Mouse (Mus musculus): ENCODE results near the gene 1700016C15Rik. TPM values are rescaled to one million over a fixed set of nuclear protein-coding genes. Genes with fewer than 3 reads are reported as not detected.

Gene 1700016C15Rik
- polyA plus RNA-seq, 1 experiment from 2014 or later, result not detected

- Histone ChIP-seq H3K27me3 (ENCODE audit: poor library complexity, severe bottlenecking) (no peaks in the 10 kb centered on the region), H3K36me3 (replicated peaks) (no peaks in the 10 kb centered on the region), H3K4me3 (no peak overlapping the region), H3K4me1 (peaks cover 16% of the 10 kb centered on the region), H3K9me3 (peaks cover 8% of the 10 kb centered on the region; the same call in 1 of the 2 replicates), H3K27ac (no peak overlapping the region)
- 88% methylated on average over 5 of the region's 5 CpGs for WGBS
- no peak for DNase-seq (ENCODE audit: extremely low spot score, low spot score)
Measured at GRCm38 (mm10) chr1:177726870-177727269, 2.7 kb upstream of the 1700016C15Rik start.

- DNase-seq (ENCODE audit: extremely low spot score, low spot score), result no peak
- 90% methylated on average over 3 of the region's 3 CpGs for WGBS
Measured at GRCm38 (mm10) chr1:177727883-177728525, 1.6 kb upstream of the 1700016C15Rik start.

GRCm38 (mm10) chr1:177731973-177732372, 2.4 kb downstream of the 1700016C15Rik start:
- DNase-seq (ENCODE audit: extremely low spot score, low spot score), result no peak
- H3K9me3 ChIP-seq, result peaks cover 8% of the 10 kb centered on the region; the same call in 1 of the 2 replicates
- no peak overlapping the region for H3K27ac ChIP-seq
- no peaks in the 10 kb centered on the region for H3K27me3 ChIP-seq (ENCODE audit: poor library complexity, severe bottlenecking)
- H3K4me3 ChIP-seq, result no peak overlapping the region
- 87% methylated on average over 3 of the region's 3 CpGs for WGBS
- H3K36me3 ChIP-seq (replicated peaks), result no peaks in the 10 kb centered on the region
- peaks cover 16% of the 10 kb centered on the region for H3K4me1 ChIP-seq

More at GRCm38 (mm10) chr1:177727883-177728525, 1.6 kb upstream of the 1700016C15Rik start:
- Histone ChIP-seq H3K4me1 (peaks cover 16% of the 10 kb centered on the region), H3K27me3 (ENCODE audit: poor library complexity, severe bottlenecking) (no peaks in the 10 kb centered on the region), H3K27ac (no peak overlapping the region), H3K4me3 (no peak overlapping the region), H3K36me3 (replicated peaks) (no peaks in the 10 kb centered on the region), H3K9me3 (peaks cover 8% of the 10 kb centered on the region; the same call in 1 of the 2 replicates)

- Histone ChIP-seq H3K4me3 (no peak overlapping the region), H3K27me3 (ENCODE audit: poor library complexity, severe bottlenecking) (no peaks in the 10 kb centered on the region), H3K36me3 (replicated peaks) (no peaks in the 10 kb centered on the region), H3K4me1 (no peaks in the 10 kb centered on the region), H3K9me3 (no peaks in the 10 kb centered on the region), H3K27ac (no peak overlapping the region)
- DNase-seq (ENCODE audit: extremely low spot score, low spot score), result no peak
- WGBS, result 73% methylated on average over 6 of the region's 6 CpGs
Measured at GRCm38 (mm10) chr1:177737505-177738105, 8.0 kb downstream of the 1700016C15Rik start.

- H3K4me3 ChIP-seq, result no peak overlapping the region
- H3K36me3 ChIP-seq (replicated peaks), result no peaks in the 10 kb centered on the region
- no peak overlapping the region for H3K27ac ChIP-seq
- H3K4me1 ChIP-seq, result peaks cover 5% of the 10 kb centered on the region; the same call in 1 of the 2 replicates
- no peak for DNase-seq (ENCODE audit: extremely low spot score, low spot score)
- no peaks in the 10 kb centered on the region for H3K9me3 ChIP-seq
- no peaks in the 10 kb centered on the region for H3K27me3 ChIP-seq (ENCODE audit: poor library complexity, severe bottlenecking)
- 88% methylated on average over 1 of the region's 1 CpGs for WGBS
Measured at GRCm38 (mm10) chr1:177740707-177741106, 11.1 kb downstream of the 1700016C15Rik start.

- Histone ChIP-seq H3K36me3 (replicated peaks) (no peaks in the 10 kb centered on the region), H3K9me3 (no peaks in the 10 kb centered on the region), H3K27me3 (ENCODE audit: poor library complexity, severe bottlenecking) (no peaks in the 10 kb centered on the region), H3K4me3 (no peak overlapping the region), H3K27ac (no peak overlapping the region), H3K4me1 (peaks cover 5% of the 10 kb centered on the region; the same call in 1 of the 2 replicates)
- DNase-seq (ENCODE audit: extremely low spot score, low spot score), result no peak
- WGBS, result 76% methylated on average over 1 of the region's 1 CpGs
Measured at GRCm38 (mm10) chr1:177742119-177742518, 12.5 kb downstream of the 1700016C15Rik start.

- Histone ChIP-seq H3K4me1 (peaks cover 5% of the 10 kb centered on the region; the same call in 1 of the 2 replicates), H3K9me3 (peaks cover 10% of the 10 kb centered on the region), H3K36me3 (replicated peaks) (0 out of 2 replicates have a peak, but pooled peaks cover 2% of the 10 kb centered on the region), H3K27ac (no peak overlapping the region), H3K4me3 (no peak overlapping the region), H3K27me3 (ENCODE audit: poor library complexity, severe bottlenecking) (no peaks in the 10 kb centered on the region)
- DNase-seq (ENCODE audit: extremely low spot score, low spot score), result no peak
- 87% methylated on average over 7 of the region's 7 CpGs for WGBS
Measured at GRCm38 (mm10) chr1:177744521-177745325, 15.1 kb downstream of the 1700016C15Rik start.

- no peak overlapping the region for H3K27ac ChIP-seq
- H3K36me3 ChIP-seq (replicated peaks), result peaks cover 6% of the 10 kb centered on the region
- peaks cover 27% of the 10 kb centered on the region for H3K9me3 ChIP-seq
- H3K4me1 ChIP-seq, result peaks cover 5% of the 10 kb centered on the region; the same call in 1 of the 2 replicates
- no peak for DNase-seq (ENCODE audit: extremely low spot score, low spot score)
- H3K4me3 ChIP-seq, result no peak overlapping the region
- WGBS, result 92% methylated on average over 6 of the region's 6 CpGs
- no peaks in the 10 kb centered on the region for H3K27me3 ChIP-seq (ENCODE audit: poor library complexity, severe bottlenecking)
Measured at GRCm38 (mm10) chr1:177747869-177748540, 18.4 kb downstream of the 1700016C15Rik start.

GRCm38 (mm10) chr1:177753496-177753895, 23.9 kb downstream of the 1700016C15Rik start:
- no peaks in the 10 kb centered on the region for H3K27me3 ChIP-seq (ENCODE audit: poor library complexity, severe bottlenecking)
- 50% methylated on average over 1 of the region's 1 CpGs for WGBS
- peaks cover 27% of the 10 kb centered on the region for H3K9me3 ChIP-seq
- H3K27ac ChIP-seq, result no peak overlapping the region
- no peak overlapping the region for H3K4me3 ChIP-seq
- DNase-seq (ENCODE audit: extremely low spot score, low spot score), result no peak
- H3K36me3 ChIP-seq (replicated peaks), result peaks cover 9% of the 10 kb centered on the region
- no peaks in the 10 kb centered on the region for H3K4me1 ChIP-seq

GRCm38 (mm10) chr1:177757249-177757648, 27.6 kb downstream of the 1700016C15Rik start:
- WGBS, result 79% methylated on average over 5 of the region's 5 CpGs

GRCm38 (mm10) chr1:177768931-177769330, 39.3 kb downstream of the 1700016C15Rik start:
- Histone ChIP-seq H3K4me3 (no peak overlapping the region), H3K27me3 (ENCODE audit: poor library complexity, severe bottlenecking) (no peaks in the 10 kb centered on the region), H3K36me3 (replicated peaks) (peaks cover 89% of the 10 kb centered on the region), H3K27ac (no peak overlapping the region), H3K4me1 (no peaks in the 10 kb centered on the region), H3K9me3 (no peaks in the 10 kb centered on the region)
- no peak for DNase-seq (ENCODE audit: extremely low spot score, low spot score)

More at GRCm38 (mm10) chr1:177757249-177757648, 27.6 kb downstream of the 1700016C15Rik start:
- Histone ChIP-seq H3K36me3 (replicated peaks) (peaks cover 16% of the 10 kb centered on the region), H3K9me3 (no peaks in the 10 kb centered on the region), H3K4me3 (no peak overlapping the region), H3K4me1 (no peaks in the 10 kb centered on the region), H3K27ac (no peak overlapping the region), H3K27me3 (ENCODE audit: poor library complexity, severe bottlenecking) (no peaks in the 10 kb centered on the region)
- no peak for DNase-seq (ENCODE audit: extremely low spot score, low spot score)

- H3K4me1 ChIP-seq, result no peaks in the 10 kb centered on the region
- no peaks in the 10 kb centered on the region for H3K9me3 ChIP-seq
- no peak for DNase-seq (ENCODE audit: extremely low spot score, low spot score)
- no peak overlapping the region for H3K4me3 ChIP-seq
- peaks cover 79% of the 10 kb centered on the region for H3K36me3 ChIP-seq (replicated peaks)
- H3K27me3 ChIP-seq (ENCODE audit: poor library complexity, severe bottlenecking), result no peaks in the 10 kb centered on the region
- WGBS, result 92% methylated on average over 2 of the region's 2 CpGs
- no peak overlapping the region for H3K27ac ChIP-seq
Measured at GRCm38 (mm10) chr1:177777397-177777796, 47.8 kb downstream of the 1700016C15Rik start.

Measured in forebrain, embryonic 10.5 days (tissue).